Mouse (Mus musculus) CH12.LX (cell line): ENCODE measurements around the gene Gm37240. TPM values are rescaled to one million over a fixed set of nuclear protein-coding genes. Genes with fewer than 3 reads are reported as not detected.

Experiments used
- DNase-seq: peaks from one replicate; pipeline ENCODE4 v3.0.0-alpha.2; 2013; ENCODE audit errors: extremely low read depth
- H3K27ac ChIP-seq: 2 replicates; pipeline ENCODE4 v1.5.1; 2012; ENCODE audit warnings: low read depth, mild to moderate bottlenecking, control low read depth, moderate library complexity; ENCODE audit not compliant: insufficient read depth
- H3K27me3 ChIP-seq: replicated peaks from 2 replicates; pipeline ENCODE3; 2012; ENCODE audit warnings: inconsistent platforms
- H3K36me3 ChIP-seq, 2 experiments: replicated peaks in 1 of 2; 2 replicates each; pipeline versions ENCODE3 to v1.6.1; 2012; ENCODE audit warnings: inconsistent platforms in 1 of 2, low read length in 1 of 2, mild to moderate bottlenecking in 1 of 2, mixed read lengths in 1 of 2, moderate library complexity in 1 of 2; ENCODE audit not compliant: control insufficient read depth in 1 of 2, insufficient read depth in 1 of 2
- H3K4me1 ChIP-seq, 2 experiments: 2 replicates each; pipeline ENCODE4 v1.6.1; 2012; ENCODE audit warnings: inconsistent platforms in 1 of 2, moderate library complexity in 1 of 2; ENCODE audit not compliant: insufficient read depth in 2 of 2, control insufficient read depth in 1 of 2
- H3K4me2 ChIP-seq: 2 replicates; pipeline ENCODE4 v1.6.1; 2012; ENCODE audit warnings: low read depth, mild to moderate bottlenecking, control low read depth; ENCODE audit not compliant: poor library complexity, insufficient read depth, severe bottlenecking
- H3K4me3 ChIP-seq, 3 experiments: fragments of 150-350 bp in 1 of 3; sonication (generic) in 1 of 3; replicated peaks in 1 of 3; 2 replicates each; pipeline versions ENCODE3 to v1.5.1; 2011 to 2012; ENCODE audit warnings: low read depth in 2 of 3, low read length in 2 of 3, mild to moderate bottlenecking in 2 of 3, moderate library complexity in 2 of 3, control low read depth in 1 of 3, improper control_type of control experiment in 1 of 3, inconsistent platforms in 1 of 3, mixed read lengths in 1 of 3; ENCODE audit not compliant: poor library complexity in 1 of 3
- H3K79me2 ChIP-seq: replicated peaks from 2 replicates; pipeline ENCODE4 v1.6.1; 2012; ENCODE audit warnings: mild to moderate bottlenecking, moderate library complexity; ENCODE audit not compliant: control insufficient read depth, poor library complexity, insufficient read depth, severe bottlenecking; ENCODE audit errors: extremely low read depth
- H3K9ac ChIP-seq: 2 replicates; pipeline ENCODE4 v1.6.1; 2012; ENCODE audit warnings: low read depth, mild to moderate bottlenecking, control low read depth, moderate library complexity; ENCODE audit not compliant: insufficient read depth
- H3K9me3 ChIP-seq: replicated peaks from 2 replicates; pipeline ENCODE3; 2012; ENCODE audit warnings: low read length, inconsistent platforms, mixed read lengths
- CHD2 ChIP-seq: IDR thresholded peaks from 2 replicates; pipeline ENCODE4 v1.6.1; 2011; ENCODE audit warnings: low read length, improper control_type of control experiment
- CTCF ChIP-seq, 2 experiments: IDR thresholded peaks in 1 of 2; conservative IDR thresholded peaks in 1 of 2; 2 replicates each; pipeline ENCODE4 v1.5.1; 2011 to 2012; ENCODE audit warnings: low read depth in 2 of 2, low read length in 2 of 2, improper control_type of control experiment in 1 of 2, inconsistent platforms in 1 of 2, mild to moderate bottlenecking in 1 of 2, moderate library complexity in 1 of 2
- ELF1 ChIP-seq: IDR thresholded peaks from 2 replicates; pipeline ENCODE4 v1.6.1; 2014; ENCODE audit warnings: low read depth, mild to moderate bottlenecking, inconsistent platforms, low read length, improper control_type of control experiment
- EP300 ChIP-seq: IDR thresholded peaks from 2 replicates; pipeline ENCODE4 v1.6.1; 2011; ENCODE audit warnings: low read length, improper control_type of control experiment
- ETS1 ChIP-seq: conservative IDR thresholded peaks from 2 replicates; pipeline ENCODE4 v1.6.1; 2012; ENCODE audit warnings: low read depth, mild to moderate bottlenecking, inconsistent platforms, low read length, improper control_type of control experiment, moderate library complexity
- KAT2A ChIP-seq: IDR thresholded peaks from 2 replicates; pipeline ENCODE4 v1.6.1; 2012; ENCODE audit warnings: low read length, improper control_type of control experiment, inconsistent platforms; ENCODE audit not compliant: insufficient replicate concordance
- MAX ChIP-seq: IDR thresholded peaks from 2 replicates; pipeline ENCODE4 v1.6.1; 2011; ENCODE audit warnings: low read length, improper control_type of control experiment
- MAZ ChIP-seq: IDR thresholded peaks from 2 replicates; pipeline ENCODE4 v1.6.1; 2012; ENCODE audit warnings: low read depth, mild to moderate bottlenecking, inconsistent platforms, low read length, improper control_type of control experiment, moderate library complexity
- MYC ChIP-seq: IDR thresholded peaks from 2 replicates; pipeline ENCODE4 v1.6.1; 2011; ENCODE audit warnings: low read depth, mild to moderate bottlenecking, improper control_type of control experiment, low read length
- NELFE ChIP-seq: IDR thresholded peaks from 2 replicates; pipeline ENCODE4 v1.6.1; 2011; ENCODE audit warnings: low read depth, low read length, improper control_type of control experiment
- PAX5 ChIP-seq: IDR thresholded peaks from 2 replicates; pipeline ENCODE4 v1.6.1; 2012; ENCODE audit warnings: low read length, inconsistent platforms, mixed read lengths
- POLR2A ChIP-seq: IDR thresholded peaks from 2 replicates; pipeline ENCODE4 v1.6.1; 2011; ENCODE audit warnings: low read depth, mild to moderate bottlenecking, improper control_type of control experiment, low read length
- RAD21 ChIP-seq: IDR thresholded peaks from 2 replicates; pipeline ENCODE4 v1.6.1; 2011; ENCODE audit warnings: low read depth, mild to moderate bottlenecking, low read length, improper control_type of control experiment, moderate library complexity
- RCOR1 ChIP-seq: conservative IDR thresholded peaks from 2 replicates; pipeline ENCODE4 v1.6.1; 2012; ENCODE audit warnings: low read depth, mild to moderate bottlenecking, inconsistent platforms, low read length, improper control_type of control experiment
- SMC3 ChIP-seq: IDR thresholded peaks from 2 replicates; pipeline ENCODE4 v1.6.1; 2011; ENCODE audit warnings: low read depth, low read length, improper control_type of control experiment
- TBP ChIP-seq: conservative IDR thresholded peaks from 2 replicates; pipeline ENCODE4 v1.6.1; 2011; ENCODE audit warnings: low read depth, low read length, improper control_type of control experiment
- TCF12 ChIP-seq: IDR thresholded peaks from 2 replicates; pipeline ENCODE4 v1.6.1; 2014; ENCODE audit warnings: low read depth, mild to moderate bottlenecking, inconsistent platforms, low read length, improper control_type of control experiment
- UBTF ChIP-seq: IDR thresholded peaks from 2 replicates; pipeline ENCODE4 v1.6.1; 2012; ENCODE audit warnings: low read depth, mild to moderate bottlenecking, inconsistent platforms, low read length, improper control_type of control experiment, moderate library complexity
- USF2 ChIP-seq: conservative IDR thresholded peaks from 2 replicates; pipeline ENCODE4 v1.6.1; 2011; ENCODE audit warnings: low read depth, low read length, improper control_type of control experiment
- ZKSCAN1 ChIP-seq: IDR thresholded peaks from 2 replicates; pipeline ENCODE4 v1.6.1; 2012; ENCODE audit warnings: low read depth, inconsistent platforms, low read length, improper control_type of control experiment, borderline replicate concordance
- dilution Hi-C: fragments of 300-500 bp; cut with MboI; formaldehyde crosslinking; loops from 2 replicates; pipeline ENCODE4 v1.14.3; 2020; ENCODE audit warnings: low sequenced_read_pairs; ENCODE audit not compliant: extremely low pct_unique_long_range_greater_than_20kb, extremely low pct_ligation_motif_present
- in situ Hi-C: fragments of 300-500 bp; cut with MboI; formaldehyde crosslinking; loops from 3 replicates; pipeline ENCODE4 v1.14.3; 2019; ENCODE audit warnings: low sequenced_read_pairs, low pct_ligation_motif_present, low pct_unique_long_range_greater_than_20kb, mixed read lengths
- polyA plus RNA-seq: library from polyadenylated mRNA; unstranded; fragments of >175 nt; gene quantifications from 2 replicates; pipeline ENCODE4 v1.2.1, GENCODE M21; 2012; ENCODE audit warnings: low read depth; ENCODE audit not compliant: insufficient read length
- total RNA-seq, 2 experiments: library from RNA; depleted of rRNA; stranded (reverse); fragments of 300-350 nt in 1 of 2; fragments of >200 nt in 1 of 2; gene quantifications; 2 replicates each; pipeline ENCODE4 v1.2.3; 2012 to 2014

Gm37240 gene
- total and polyA plus RNA-seq, 3 experiments, result 0.08 to 0.19 (median 0.14) TPM

- Histone ChIP-seq H3K27ac (no peak overlapping the region), H3K79me2 (no peaks in the 10 kb centered on the region), H3K4me1 (no peaks in the 10 kb centered on the region), H3K36me3 (peaks cover 22 to 75% of the 10 kb centered on the region in 2 experiments), H3K9ac (no peak overlapping the region), H3K4me2 (no peak overlapping the region), H3K4me3 (no peak overlapping the region), H3K9me3 (no peaks in the 10 kb centered on the region), H3K27me3 (no peaks in the 10 kb centered on the region)
- TF ChIP-seq TBP (no peak), CHD2 (no peak), RCOR1 (no peak), USF2 (no peak), ZKSCAN1 (no peak), POLR2A (no peak), MAX (no peak)
- in situ Hi-C loops, result no loop called here
- DNase-seq, result no peak
- dilution Hi-C loops, result no loop called here
Observed at GRCm38 (mm10) chr3:85645517-85646004, 241.8 kb downstream of the Gm37240 start.

GRCm38 (mm10) chr3:85644814-85645213 is 242.5 kb downstream of the Gm37240 start:
- Histone ChIP-seq H3K79me2 (no peaks in the 10 kb centered on the region), H3K4me1 (no peaks in the 10 kb centered on the region), H3K9me3 (no peaks in the 10 kb centered on the region), H3K9ac (no peak overlapping the region), H3K36me3 (peaks cover 22 to 79% of the 10 kb centered on the region in 2 experiments), H3K4me2 (no peak overlapping the region), H3K27ac (no peak overlapping the region), H3K4me3 (no peak overlapping the region), H3K27me3 (no peaks in the 10 kb centered on the region)
- DNase-seq, result no peak
- dilution Hi-C loops, result no loop called here
- in situ Hi-C loops, result no loop called here
- TF ChIP-seq PAX5 (no peak), SMC3 (no peak), TCF12 (no peak), UBTF (no peak), RAD21 (no peak), MAX (no peak), KAT2A (no peak), ETS1 (no peak)

GRCm38 (mm10) chr3:85641751-85642150 is 245.6 kb downstream of the Gm37240 start:
- Histone ChIP-seq H3K4me3 (no peak overlapping the region), H3K79me2 (no peaks in the 10 kb centered on the region), H3K4me2 (no peak overlapping the region), H3K9me3 (no peaks in the 10 kb centered on the region), H3K4me1 (peaks cover 7 to 9% of the 10 kb centered on the region in 2 experiments; a peak in 3 of 4 replicates), H3K9ac (no peak overlapping the region), H3K27ac (no peak overlapping the region), H3K27me3 (no peaks in the 10 kb centered on the region), H3K36me3 (peaks cover 29 to 82% of the 10 kb centered on the region in 2 experiments)
- TF ChIP-seq ZKSCAN1 (no peak), EP300 (no peak), MAZ (no peak), PAX5 (no peak), NELFE (no peak), TCF12 (no peak), ETS1 (no peak), ELF1 (no peak), UBTF (no peak), MYC (no peak), CTCF (conservative IDR thresholded peaks at IDR 0.05 in 1 of 2, IDR thresholded peaks at IDR 0.05 in 1 of 2; ENCODE audit: low read depth in 2 of 2, low read length in 2 of 2) (no peak)
- in situ Hi-C loops, result no loop called here
- dilution Hi-C loops, result no loop called here
- no peak for DNase-seq
